Mouse (Mus musculus) brain, embryonic 14.5 days (tissue): ENCODE results near the gene Rftn1. TPM values are rescaled to one million over a fixed set of nuclear protein-coding genes. Genes with fewer than 3 reads are reported as not detected.

Experiments used
- DNase-seq: peaks from one replicate; pipeline ENCODE4 v3.0.0-alpha.2; 2011; ENCODE audit warnings: low read depth
- CTCF ChIP-seq: fragments of 200-500 bp; IDR thresholded peaks from 2 replicates; pipeline ENCODE4 v1.5.1; 2012; ENCODE audit warnings: inconsistent platforms, mild to moderate bottlenecking, moderate library complexity, borderline replicate concordance; ENCODE audit not compliant: insufficient read depth, insufficient read length; ENCODE audit errors: extremely low read depth
- POLR2A ChIP-seq: fragments of 200-500 bp; IDR thresholded peaks from 2 replicates; pipeline ENCODE4 v1.6.1; 2012; ENCODE audit warnings: mild to moderate bottlenecking, inconsistent platforms, borderline replicate concordance; ENCODE audit not compliant: poor library complexity, insufficient read depth, insufficient read length, severe bottlenecking; ENCODE audit errors: extremely low read depth
- polyA plus RNA-seq: library from polyadenylated mRNA; depleted of rRNA; stranded (reverse); fragments of >200 nt; gene quantifications from 2 replicates; pipeline ENCODE4 v1.2.3, GENCODE M21; 2012

The Rftn1 gene
- polyA plus RNA-seq, 1 experiment = 17.7 TPM

DNA sequence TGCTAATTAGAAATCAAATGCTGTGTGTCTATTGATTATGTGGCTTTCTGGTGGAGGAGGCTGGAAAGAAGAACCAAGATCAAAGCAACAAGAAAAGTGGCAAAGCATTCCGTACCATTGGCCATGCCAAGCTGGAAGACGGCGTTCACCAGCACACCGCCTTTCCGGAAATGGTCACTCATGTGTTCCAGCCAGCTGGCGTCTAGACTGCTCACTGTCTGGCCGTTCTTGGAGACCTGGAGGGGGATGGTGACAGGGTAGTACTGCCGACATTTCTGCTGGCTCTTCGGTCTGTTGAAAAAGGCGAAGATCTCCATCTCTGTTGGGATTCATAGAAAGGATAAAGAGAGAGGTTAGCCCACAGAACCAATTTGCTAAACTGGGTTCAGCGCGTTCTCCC is 143.3 kb downstream of the Rftn1 start:
- no peak for DNase-seq
- TF ChIP-seq CTCF = no peak
- TF ChIP-seq POLR2A = no peak

DNA sequence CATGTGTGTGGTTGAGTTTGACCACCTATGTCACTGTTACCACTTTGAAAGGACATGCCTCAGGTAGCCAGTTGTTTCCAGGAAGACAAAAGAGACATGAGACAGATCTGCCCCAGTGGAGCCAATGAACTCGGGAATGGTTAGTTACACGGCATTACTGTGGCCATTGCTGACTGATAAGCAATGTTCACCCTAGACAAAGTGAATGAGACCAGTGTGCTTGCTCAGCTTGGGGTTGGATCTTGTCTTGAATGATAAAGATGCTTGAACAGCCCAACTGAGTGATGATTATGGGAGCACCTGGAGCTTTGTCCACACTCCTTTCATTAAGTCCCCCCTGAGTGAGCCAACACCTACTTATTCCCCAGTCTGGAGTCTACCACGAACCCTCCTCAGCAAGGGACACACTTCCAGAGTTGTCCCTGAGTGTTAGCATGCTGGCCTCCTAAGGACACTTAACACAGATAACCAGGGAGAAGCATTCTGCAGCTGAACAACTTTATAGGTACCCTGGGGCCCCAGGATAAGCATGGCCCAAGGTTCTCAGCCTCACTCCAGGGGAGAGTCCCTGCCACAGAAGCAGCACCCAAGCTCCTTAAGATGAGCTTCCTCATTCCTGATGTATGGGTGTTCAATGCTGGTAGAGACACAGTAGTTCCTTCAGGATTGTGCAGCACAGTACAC is 149.6 kb downstream of the Rftn1 start:
- no peak for DNase-seq
- TF ChIP-seq POLR2A (no peak), CTCF (no peak)

DNA sequence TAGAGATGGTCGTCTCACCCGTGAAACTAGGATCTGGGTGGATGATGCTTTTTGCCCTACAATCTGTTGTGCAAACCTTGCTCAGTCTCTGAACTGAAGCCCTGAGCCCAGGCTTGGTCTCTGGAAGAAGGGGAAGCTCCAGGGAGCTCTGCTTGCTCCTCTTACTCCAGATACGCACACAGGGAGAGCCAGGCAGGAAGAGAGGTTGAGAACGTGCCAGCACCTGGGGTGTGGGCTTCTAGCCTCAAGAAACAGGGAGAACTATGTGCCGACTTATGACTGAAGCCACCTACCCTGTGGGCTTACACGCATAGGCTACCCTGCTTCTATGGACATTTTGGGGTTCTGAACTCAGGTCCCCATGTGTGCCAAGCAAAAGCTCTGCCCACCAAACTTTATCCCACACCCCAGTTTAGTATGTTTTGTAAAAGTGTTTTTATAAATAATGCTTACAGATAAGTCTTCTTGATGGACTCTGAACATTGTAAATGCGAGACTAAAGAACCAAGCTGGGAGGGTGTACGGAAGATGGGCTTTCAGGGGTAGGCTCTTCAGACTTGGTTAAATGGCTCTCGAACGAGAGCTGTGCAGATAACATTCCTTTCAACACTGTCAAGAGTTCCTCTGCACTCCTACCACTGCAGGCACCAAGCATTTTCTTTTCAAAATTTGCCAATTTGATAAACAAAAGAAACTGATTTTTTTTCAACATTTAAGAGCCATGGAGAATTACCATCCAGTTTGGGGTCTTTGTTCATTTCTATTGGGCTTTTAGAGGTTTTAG is 152.4 kb downstream of the Rftn1 start:
- no peak for DNase-seq
- TF ChIP-seq CTCF (no peak), POLR2A (no peak)

DNA sequence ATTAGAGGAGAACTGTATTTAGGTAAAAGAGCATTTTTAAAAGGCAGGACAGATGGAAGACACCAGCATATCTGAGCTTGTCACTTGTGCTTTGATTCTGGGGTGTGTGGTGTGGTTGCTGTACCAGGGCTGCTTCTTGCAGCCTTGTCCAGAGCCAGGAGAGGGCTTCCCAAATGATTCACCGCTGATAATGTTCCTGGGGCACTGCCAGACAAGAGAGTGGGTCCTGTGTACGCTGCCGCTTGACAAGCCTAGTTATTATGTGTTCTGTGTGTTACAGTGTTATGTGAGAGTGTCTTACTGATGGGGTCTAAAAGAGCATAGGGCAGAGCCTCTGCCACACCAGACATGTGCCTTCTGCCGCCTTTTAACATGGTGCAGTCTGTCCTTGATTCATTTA is 153.1 kb downstream of the Rftn1 start:
- DNase-seq = peak; percentile 40
- TF ChIP-seq POLR2A (no peak), CTCF (no peak)

DNA sequence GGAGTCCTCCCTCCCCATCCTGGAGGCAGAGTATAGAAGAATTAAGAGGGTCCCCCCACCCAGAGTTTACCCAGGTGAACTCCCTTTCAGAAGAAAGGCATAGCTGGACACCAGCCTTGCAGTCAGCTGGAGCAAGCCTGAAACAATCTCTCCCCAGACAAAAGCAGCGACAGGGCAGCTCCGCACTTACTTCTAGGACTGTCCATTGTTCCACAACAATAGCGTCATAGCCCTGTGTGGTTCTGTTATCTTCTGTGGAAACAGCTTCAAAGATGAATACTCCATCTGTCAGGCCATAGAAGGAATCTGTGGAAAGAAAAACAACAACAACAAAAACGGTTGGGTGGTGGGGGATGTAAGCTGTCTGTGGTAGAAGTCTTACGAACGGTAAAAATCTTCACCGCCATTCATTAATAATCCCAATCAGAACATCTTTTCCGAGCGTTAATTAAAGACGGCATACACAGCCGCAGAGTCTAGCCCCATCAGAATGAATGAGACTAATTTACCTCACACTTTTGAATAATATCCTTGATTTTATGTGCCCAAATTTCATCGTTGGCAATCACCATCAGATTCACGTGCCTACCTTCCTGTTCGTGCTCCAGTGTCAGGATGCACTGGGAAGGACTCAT is 153.6 kb downstream of the Rftn1 start:
- peak; percentile 54 for DNase-seq

DNA sequence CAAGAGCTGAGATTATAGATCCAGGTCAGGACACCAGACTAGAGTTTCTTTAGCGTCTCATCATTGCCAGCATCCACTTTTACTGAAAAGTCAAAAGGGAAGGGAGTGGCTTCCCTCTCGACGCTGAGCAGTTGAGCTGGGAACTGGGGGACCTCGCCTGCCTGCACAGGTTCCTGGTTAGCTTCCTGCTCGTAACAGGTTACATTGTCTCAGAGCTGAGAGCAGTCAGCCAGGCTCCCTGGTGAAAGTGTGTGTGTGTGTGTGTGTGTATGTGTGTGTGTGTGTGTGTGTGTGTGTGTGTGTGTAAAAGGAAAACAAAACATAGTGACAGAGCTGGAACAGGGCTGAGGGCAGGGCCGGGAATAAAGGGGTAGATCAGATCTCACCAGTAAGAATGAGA is 156.8 kb downstream of the Rftn1 start:
- TF ChIP-seq CTCF (no peak), POLR2A (no peak)

More for the DNA sequence above, 153.6 kb downstream of the Rftn1 start:
- TF ChIP-seq POLR2A (no peak), CTCF (no peak)

DNA sequence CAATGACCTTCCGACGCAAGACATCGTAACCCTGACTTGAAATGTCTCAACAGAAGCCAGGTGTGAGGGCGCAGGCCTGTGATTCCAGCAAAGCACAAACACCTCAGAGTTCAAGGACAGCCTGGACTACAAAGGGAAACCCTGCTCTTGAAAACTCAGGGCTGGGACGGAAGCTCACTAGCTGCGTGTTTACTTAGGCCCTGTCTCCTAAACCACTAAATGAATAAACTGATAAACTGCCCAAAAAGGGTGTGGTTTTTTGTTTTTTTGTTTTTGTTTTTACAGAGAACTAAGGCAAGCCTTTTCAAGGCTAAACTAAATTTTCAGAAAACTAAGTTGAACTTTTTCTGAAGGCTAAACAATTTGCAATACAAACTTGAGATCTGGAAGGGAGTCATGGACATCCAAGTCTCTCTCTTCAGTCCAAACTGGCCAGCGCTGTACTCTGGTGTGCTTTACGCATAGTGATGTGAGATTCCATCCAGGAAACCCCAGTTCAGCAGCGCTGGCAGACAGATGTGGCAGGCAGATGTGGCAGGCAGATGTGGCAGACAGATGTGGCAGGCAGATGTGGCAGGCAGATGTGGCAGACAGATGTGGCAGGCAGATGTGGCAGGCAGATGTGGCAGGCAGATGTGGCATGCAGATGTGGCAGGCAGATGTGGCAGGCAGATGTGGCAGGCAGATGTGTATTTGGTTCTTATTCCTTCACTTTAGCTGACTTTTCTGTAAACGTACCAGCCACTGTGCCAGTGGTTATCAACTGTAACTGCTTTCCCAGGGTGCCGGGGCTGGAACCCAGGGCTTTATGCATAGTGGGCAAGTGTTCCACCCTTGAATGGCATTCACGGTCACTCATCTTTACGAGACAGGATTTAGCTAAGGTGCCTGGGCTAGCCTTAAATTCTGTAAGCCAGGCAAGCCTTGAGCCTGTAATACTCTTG is 158.7 kb downstream of the Rftn1 start:
- TF ChIP-seq POLR2A (no peak), CTCF (no peak)

More for the DNA sequence above, 156.8 kb downstream of the Rftn1 start:
- no peak for DNase-seq

DNA sequence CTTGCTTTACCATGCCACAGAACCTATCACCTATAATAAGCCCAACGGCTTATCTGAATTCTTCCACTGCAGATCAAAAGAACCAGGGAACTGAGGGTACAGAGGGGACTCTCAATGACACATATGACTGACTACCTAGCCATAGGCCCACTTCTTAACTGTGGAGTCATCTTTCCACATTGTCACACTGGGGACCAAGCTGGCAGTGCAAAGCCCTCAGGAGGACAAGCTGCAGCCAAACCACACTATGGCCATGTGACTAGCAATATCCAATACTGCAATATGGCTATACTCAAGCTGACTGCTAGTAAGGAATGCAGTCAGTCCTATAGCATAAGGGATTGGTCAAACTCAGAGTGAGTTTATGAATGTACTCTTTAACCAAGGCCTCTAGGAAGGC is 164.8 kb downstream of the Rftn1 start:
- TF ChIP-seq CTCF = no peak
- no peak for TF ChIP-seq POLR2A
- no peak for DNase-seq

More for the DNA sequence above, 158.7 kb downstream of the Rftn1 start:
- DNase-seq = no peak

DNA sequence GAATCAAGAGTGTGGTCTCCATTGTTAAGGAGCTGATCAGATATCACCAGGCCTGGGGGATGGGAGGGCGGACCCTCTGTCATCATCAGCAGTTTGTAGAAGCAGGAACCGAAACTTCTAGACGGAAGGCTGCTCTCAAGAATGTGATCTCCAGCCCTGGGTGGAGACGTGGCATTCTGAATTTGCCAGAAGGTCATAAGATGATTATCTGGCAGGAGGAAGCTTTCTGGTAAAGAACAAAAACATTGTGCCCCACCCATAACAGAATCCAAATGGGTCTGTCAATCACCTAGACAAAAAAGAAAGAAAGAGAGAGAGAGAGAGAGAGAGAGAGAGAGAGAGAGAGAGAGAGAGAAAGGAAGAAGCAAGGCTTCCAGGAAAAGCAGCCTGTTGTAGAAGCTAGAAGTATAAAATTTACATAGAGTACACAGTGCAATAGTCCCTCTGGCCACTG is 165.3 kb downstream of the Rftn1 start:
- DNase-seq = no peak
- no peak for TF ChIP-seq POLR2A
- TF ChIP-seq CTCF = no peak

DNA sequence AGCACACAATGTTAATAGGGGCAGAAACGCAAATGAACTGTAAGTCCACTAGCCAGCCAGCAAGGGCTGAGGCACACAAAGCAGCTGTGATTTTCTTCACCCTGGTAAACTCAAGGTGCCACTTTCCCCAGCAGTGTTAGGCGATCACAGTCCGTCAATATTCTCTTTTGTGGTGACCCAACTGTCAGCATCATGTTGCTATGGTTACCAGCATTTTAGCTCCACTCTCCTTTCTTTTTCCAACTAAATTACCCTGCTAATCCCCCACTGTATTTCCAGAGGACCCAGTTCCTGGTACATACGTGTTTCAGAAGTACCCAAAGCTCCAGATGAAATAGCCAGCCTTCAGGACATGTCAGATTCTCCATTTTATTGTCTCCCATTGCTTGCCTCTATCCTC is 169.1 kb downstream of the Rftn1 start:
- DNase-seq = peak; percentile 88
- TF ChIP-seq CTCF (no peak), POLR2A (no peak)
